Mouse (Mus musculus) hindbrain, embryonic 11.5 days (tissue): ENCODE measurements around the gene Dst. TPM values are rescaled to one million over a fixed set of nuclear protein-coding genes. Genes with fewer than 3 reads are reported as not detected.

Experiments
- ATAC-seq: fragments of 200-750 bp; cut with Nextera tagmentation; 2 replicates; pipeline ENCODE4 v1.8.0; 2017; ENCODE audit warnings: mild to moderate bottlenecking, moderate TSS enrichment, moderate library complexity; ENCODE audit not compliant: low FRiP score
- DNase-seq: peaks from one replicate; pipeline ENCODE4 v3.0.0-alpha.2; 2015; ENCODE audit warnings: low spot score
- H3K27ac ChIP-seq: fragments of 300-500 bp; sonication (generic); 2 replicates; pipeline ENCODE4 v1.5.1; 2014; ENCODE audit warnings: mild to moderate bottlenecking, low read depth, low read length
- H3K27me3 ChIP-seq: fragments of 300-500 bp; sonication (generic); 2 replicates; pipeline ENCODE4 v1.6.1; 2014; ENCODE audit warnings: mild to moderate bottlenecking, low read length, moderate library complexity, mixed read lengths; ENCODE audit not compliant: control insufficient read depth, insufficient read depth
- H3K36me3 ChIP-seq: fragments of 300-500 bp; sonication (generic); 2 replicates; pipeline ENCODE4 v1.6.1; 2014; ENCODE audit warnings: mild to moderate bottlenecking, low read length, moderate library complexity, mixed read lengths; ENCODE audit not compliant: control insufficient read depth, insufficient read depth
- H3K4me1 ChIP-seq: fragments of 300-500 bp; sonication (generic); replicated peaks from 2 replicates; pipeline ENCODE4 v1.6.1; 2014; ENCODE audit warnings: low read length, mixed read lengths; ENCODE audit not compliant: control insufficient read depth, insufficient read depth
- H3K4me2 ChIP-seq: fragments of 300-500 bp; sonication (generic); replicated peaks from 2 replicates; pipeline ENCODE4 v1.6.1; 2014; ENCODE audit warnings: mild to moderate bottlenecking, low read depth, low read length
- H3K4me3 ChIP-seq: fragments of 300-500 bp; sonication (generic); 2 replicates; pipeline ENCODE4 v1.5.1; 2014; ENCODE audit warnings: low read depth, low read length
- H3K9ac ChIP-seq: fragments of 300-500 bp; sonication (generic); 2 replicates; pipeline ENCODE4 v1.6.1; 2014; ENCODE audit warnings: low read depth, low read length
- H3K9me3 ChIP-seq: fragments of 300-500 bp; sonication (generic); 2 replicates; pipeline ENCODE4 v1.6.1; 2016; ENCODE audit warnings: low read length; ENCODE audit not compliant: control insufficient read depth
- WGBS: fragments of 180-500 bp; shearing (Covaris S2); extraction: QIAGEN DNeasy Blood & Tissue Kit; methylation state at CpG from one replicate; pipeline ENCODE4 v1.1.7; 2014; 5-methylcytosine and 5-hydroxymethylcytosine counted together
- polyA plus RNA-seq: library from polyadenylated mRNA; unstranded; fragments of >200 nt; fragmentation: Nextera tagmentation; extraction: Ambion mirVana; gene quantifications from 2 replicates; pipeline ENCODE4 v1.2.1, GENCODE M21; 2014

Dst gene
- polyA plus RNA-seq, 1 experiment from 2014 or later: 60.0 TPM

GRCm38 (mm10) chr1:34139871-34140471, 231.9 kb downstream of the Dst start:
- no peaks in the 10 kb centered on the region for H3K36me3 ChIP-seq
- ATAC-seq (no peak), DNase-seq (no peak)
- no peak overlapping the region for H3K9ac ChIP-seq
- no peaks in the 10 kb centered on the region for H3K27me3 ChIP-seq
- no peak overlapping the region for H3K27ac ChIP-seq
- no peak overlapping the region for H3K4me2 ChIP-seq
- H3K4me3 ChIP-seq: no peak overlapping the region
- H3K4me1 ChIP-seq: no peaks in the 10 kb centered on the region
- H3K9me3 ChIP-seq: no peaks in the 10 kb centered on the region
- WGBS: 86% methylated on average over 6 of the region's 6 CpGs

- no peaks in the 10 kb centered on the region for H3K9me3 ChIP-seq
- no peaks in the 10 kb centered on the region for H3K4me1 ChIP-seq
- no peak overlapping the region for H3K9ac ChIP-seq
- DNase-seq: no peak
- WGBS: 51% methylated on average over 3 of the region's 3 CpGs
- no peak overlapping the region for H3K4me2 ChIP-seq
- no peak overlapping the region for H3K27ac ChIP-seq
- H3K27me3 ChIP-seq: no peaks in the 10 kb centered on the region
- no peak overlapping the region for H3K4me3 ChIP-seq
- H3K36me3 ChIP-seq: no peaks in the 10 kb centered on the region
- no peak for ATAC-seq
These were observed 232.7 kb downstream of the Dst start for GRCm38 (mm10) chr1:34140686-34141085.

- Histone ChIP-seq H3K4me1 (no peaks in the 10 kb centered on the region), H3K36me3 (no peaks in the 10 kb centered on the region)
- DNase-seq: no peak
These were observed 235.0 kb downstream of the Dst start for GRCm38 (mm10) chr1:34142951-34143580.

GRCm38 (mm10) chr1:34144826-34145225, 236.8 kb downstream of the Dst start:
- Histone ChIP-seq H3K27me3 (no peaks in the 10 kb centered on the region), H3K9me3 (no peaks in the 10 kb centered on the region), H3K27ac (no peak overlapping the region), H3K9ac (no peak overlapping the region), H3K36me3 (no peaks in the 10 kb centered on the region), H3K4me3 (no peak overlapping the region), H3K4me2 (no peak overlapping the region), H3K4me1 (no peaks in the 10 kb centered on the region)
- DNase-seq: no peak
- ATAC-seq: no peak
- WGBS: 93% methylated on average over 7 of the region's 7 CpGs

More at GRCm38 (mm10) chr1:34142951-34143580, 235.0 kb downstream of the Dst start:
- Histone ChIP-seq H3K9me3 (no peaks in the 10 kb centered on the region), H3K4me2 (no peak overlapping the region), H3K9ac (no peak overlapping the region), H3K27me3 (no peaks in the 10 kb centered on the region), H3K4me3 (no peak overlapping the region), H3K27ac (no peak overlapping the region)
- WGBS: 58% methylated on average over 9 of the region's 9 CpGs
- no peak for ATAC-seq

- Histone ChIP-seq H3K4me2 (no peak overlapping the region), H3K36me3 (no peaks in the 10 kb centered on the region), H3K27me3 (no peaks in the 10 kb centered on the region), H3K4me3 (no peak overlapping the region), H3K9me3 (no peaks in the 10 kb centered on the region), H3K9ac (no peak overlapping the region), H3K4me1 (no peaks in the 10 kb centered on the region), H3K27ac (no peak overlapping the region)
- no peak for DNase-seq
- ATAC-seq: no peak
- 95% methylated on average over 11 of the region's 11 CpGs for WGBS
These were observed 240.0 kb downstream of the Dst start for GRCm38 (mm10) chr1:34148039-34148438.

GRCm38 (mm10) chr1:34150416-34151093, 242.5 kb downstream of the Dst start:
- no peaks in the 10 kb centered on the region for H3K4me1 ChIP-seq
- ATAC-seq (no peak; the same call in 1 of the 2 replicates), DNase-seq (no peak)
- no peak overlapping the region for H3K4me2 ChIP-seq
- H3K9me3 ChIP-seq: no peaks in the 10 kb centered on the region
- 52% methylated on average over 10 of the region's 10 CpGs for WGBS
- H3K36me3 ChIP-seq: no peaks in the 10 kb centered on the region
- no peak overlapping the region for H3K9ac ChIP-seq
- H3K4me3 ChIP-seq: no peak overlapping the region
- H3K27ac ChIP-seq: peak overlapping the region; percentile 42; the same call in 1 of the 2 replicates
- no peaks in the 10 kb centered on the region for H3K27me3 ChIP-seq

- Histone ChIP-seq H3K4me3 (no peak overlapping the region), H3K36me3 (no peaks in the 10 kb centered on the region), H3K4me1 (no peaks in the 10 kb centered on the region), H3K9ac (no peak overlapping the region), H3K27ac (no peak overlapping the region), H3K9me3 (no peaks in the 10 kb centered on the region), H3K4me2 (no peak overlapping the region), H3K27me3 (no peaks in the 10 kb centered on the region)
- ATAC-seq (no peak), DNase-seq (no peak)
- 87% methylated on average over 5 of the region's 5 CpGs for WGBS
These were observed 244.7 kb downstream of the Dst start for GRCm38 (mm10) chr1:34152683-34153082.

- Histone ChIP-seq H3K27me3 (no peaks in the 10 kb centered on the region), H3K4me2 (no peak overlapping the region), H3K9ac (no peak overlapping the region), H3K9me3 (no peaks in the 10 kb centered on the region), H3K36me3 (no peaks in the 10 kb centered on the region), H3K27ac (no peak overlapping the region), H3K4me1 (no peaks in the 10 kb centered on the region; the same call in 1 of the 2 replicates), H3K4me3 (no peak overlapping the region)
- 89% methylated on average over 7 of the region's 7 CpGs for WGBS
- ATAC-seq (no peak), DNase-seq (no peak)
These were observed 248.0 kb downstream of the Dst start for GRCm38 (mm10) chr1:34156058-34156457.
